Mouse (Mus musculus) kidney, adult 2 months (tissue): ENCODE measurements around the gene Spaca4.

Experiments
- CTCF ChIP-seq: fragments of 200-500 bp; conservative IDR thresholded peaks from 2 replicates; pipeline ENCODE4 v1.5.1; 2011; ENCODE audit warnings: low read depth, mild to moderate bottlenecking, control low read depth, low read length, moderate library complexity, mixed read lengths; ENCODE audit not compliant: insufficient read depth, insufficient read length
- POLR2A ChIP-seq: fragments of 200-500 bp; IDR thresholded peaks from one replicate; pipeline ENCODE4 v1.6.1; 2011; ENCODE audit warnings: low read depth, low read length, control low read depth

GRCm38 (mm10) chr7:45725151-45725550 is 462 bp downstream of the Spaca4 start:
- TF ChIP-seq CTCF (no peak), POLR2A (no peak)
